Mouse (Mus musculus) lung, postnatal 0 days (tissue): ENCODE data around the gene Scamp1. TPM values are rescaled to one million over a fixed set of nuclear protein-coding genes. Genes with fewer than 3 reads are reported as not detected.

ENCODE experiments used
- ATAC-seq: fragments of 200-750 bp; cut with Nextera tagmentation; 2 replicates; pipeline ENCODE4 v1.8.0; 2017; ENCODE audit warnings: moderate library complexity
- DNase-seq: peaks from one replicate; pipeline ENCODE4 v3.0.0-alpha.2; 2016; ENCODE audit warnings: low spot score
- H3K27ac ChIP-seq: fragments of 300-500 bp; sonication (generic); 2 replicates; pipeline ENCODE4 v1.5.1; 2014; ENCODE audit warnings: antibody characterized with exemption, mild to moderate bottlenecking, low read length, mixed read lengths
- H3K27me3 ChIP-seq: fragments of 300-500 bp; sonication (generic); replicated peaks from 2 replicates; pipeline ENCODE4 v1.6.1; 2014; ENCODE audit warnings: low read length, mixed read lengths; ENCODE audit not compliant: insufficient read depth
- H3K36me3 ChIP-seq: fragments of 300-500 bp; sonication (generic); 2 replicates; pipeline ENCODE4 v1.6.1; 2014; ENCODE audit warnings: low read length, mixed read lengths; ENCODE audit not compliant: insufficient read depth
- H3K4me1 ChIP-seq: fragments of 300-500 bp; sonication (generic); 2 replicates; pipeline ENCODE4 v1.6.1; 2014; ENCODE audit warnings: antibody characterized with exemption, low read depth, low read length, mixed read lengths; ENCODE audit not compliant: insufficient read depth
- H3K4me2 ChIP-seq: fragments of 300-500 bp; sonication (generic); replicated peaks from 2 replicates; pipeline ENCODE4 v1.6.1; 2014; ENCODE audit warnings: low read depth, mild to moderate bottlenecking, low read length, moderate library complexity, mixed read lengths
- H3K4me3 ChIP-seq: fragments of 300-500 bp; sonication (generic); 2 replicates; pipeline ENCODE4 v1.5.1; 2014; ENCODE audit warnings: low read depth, low read length
- H3K9ac ChIP-seq: fragments of 300-500 bp; sonication (generic); replicated peaks from 2 replicates; pipeline ENCODE4 v1.6.1; 2014; ENCODE audit warnings: low read depth, mild to moderate bottlenecking
- H3K9me3 ChIP-seq: fragments of 300-500 bp; sonication (generic); 2 replicates; pipeline ENCODE4 v1.6.1; 2016; ENCODE audit warnings: low read length, mixed read lengths
- CTCF ChIP-seq: IDR thresholded peaks from 2 replicates; pipeline ENCODE4 v1.5.1; 2016; ENCODE audit warnings: antibody characterized with exemption, mild to moderate bottlenecking
- EP300 ChIP-seq: IDR thresholded peaks from 2 replicates; pipeline ENCODE4 v1.6.1; 2016; ENCODE audit warnings: antibody characterized with exemption, mild to moderate bottlenecking, control low read depth
- WGBS: fragments of 180-500 bp; shearing (Covaris S2); extraction: QIAGEN DNeasy Blood & Tissue Kit; methylation state at CpG from one replicate; pipeline ENCODE4 v1.1.7; 2014; 5-methylcytosine and 5-hydroxymethylcytosine counted together
- polyA plus RNA-seq: library from polyadenylated mRNA; unstranded; fragments of >200 nt; fragmentation: Nextera tagmentation; extraction: Ambion mirVana; gene quantifications from 2 replicates; pipeline ENCODE4 v1.2.1, GENCODE M21; 2015

The Scamp1 gene
- polyA plus RNA-seq, 1 experiment from 2014 or later, result 26.9 TPM

- H3K36me3 ChIP-seq, result no peaks in the 10 kb centered on the region
- H3K9me3 ChIP-seq, result no peaks in the 10 kb centered on the region
- WGBS, result 85% methylated on average over 6 of the region's 6 CpGs
- H3K4me2 ChIP-seq, result no peak overlapping the region
- no peak for DNase-seq
- H3K4me3 ChIP-seq, result no peak overlapping the region
- peaks cover 5% of the 10 kb centered on the region; the same call in 1 of the 2 replicates for H3K4me1 ChIP-seq
- ATAC-seq, result no peak
- H3K27me3 ChIP-seq, result no peaks in the 10 kb centered on the region
- H3K27ac ChIP-seq, result no peak overlapping the region
- no peak overlapping the region for H3K9ac ChIP-seq
- TF ChIP-seq EP300 (no peak), CTCF (no peak)
These were observed 27.1 kb downstream of the Scamp1 start for GRCm38 (mm10) chr13:94258530-94258929.

GRCm38 (mm10) chr13:94257711-94258110 is 27.9 kb downstream of the Scamp1 start:
- Histone ChIP-seq H3K27me3 (no peaks in the 10 kb centered on the region), H3K9me3 (no peaks in the 10 kb centered on the region), H3K36me3 (no peaks in the 10 kb centered on the region), H3K27ac (no peak overlapping the region), H3K9ac (no peak overlapping the region), H3K4me2 (no peak overlapping the region), H3K4me3 (no peak overlapping the region), H3K4me1 (peaks cover 5% of the 10 kb centered on the region; the same call in 1 of the 2 replicates)
- WGBS, result 48% methylated on average over 2 of the region's 2 CpGs
- DNase-seq (no peak), ATAC-seq (no peak)
- TF ChIP-seq CTCF (no peak), EP300 (no peak)

- Histone ChIP-seq H3K4me1 (peaks cover 5% of the 10 kb centered on the region; the same call in 1 of the 2 replicates), H3K4me3 (no peak overlapping the region), H3K27ac (no peak overlapping the region; the same call in 1 of the 2 replicates), H3K4me2 (no peak overlapping the region), H3K36me3 (no peaks in the 10 kb centered on the region), H3K9me3 (no peaks in the 10 kb centered on the region), H3K27me3 (no peaks in the 10 kb centered on the region), H3K9ac (no peak overlapping the region)
- 68% methylated on average over 2 of the region's 2 CpGs for WGBS
- ATAC-seq, result peak; percentile 30; the same call in 1 of the 2 replicates
- TF ChIP-seq CTCF (no peak), EP300 (no peak)
- DNase-seq, result no peak
These were observed 30.5 kb downstream of the Scamp1 start for GRCm38 (mm10) chr13:94255176-94255575.

DNA sequence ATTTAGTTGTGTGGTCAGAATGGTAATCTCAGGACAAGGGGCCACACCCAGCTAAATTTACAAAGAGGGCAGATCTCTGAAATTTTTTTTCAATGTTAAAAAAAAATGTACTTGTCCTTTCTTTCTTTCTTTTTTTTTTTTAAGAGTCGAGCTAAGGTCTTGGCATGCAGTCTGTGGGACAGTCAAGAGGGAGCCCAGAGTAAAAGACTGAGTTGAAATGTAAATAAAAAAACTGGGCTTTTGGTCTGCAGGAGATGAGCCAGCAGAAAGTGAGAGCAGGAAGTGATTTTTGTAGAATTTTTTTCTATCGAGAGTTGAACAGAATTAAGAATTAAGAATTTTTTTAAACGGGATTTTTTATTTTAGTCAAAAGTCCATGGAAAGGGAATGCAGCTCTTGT is 31.4 kb downstream of the Scamp1 start:
- Histone ChIP-seq H3K9me3 (no peaks in the 10 kb centered on the region), H3K27me3 (no peaks in the 10 kb centered on the region), H3K36me3 (no peaks in the 10 kb centered on the region), H3K4me2 (no peak overlapping the region), H3K4me1 (peaks cover 5% of the 10 kb centered on the region; the same call in 1 of the 2 replicates), H3K27ac (no peak overlapping the region), H3K9ac (no peak overlapping the region), H3K4me3 (no peak overlapping the region)
- DNase-seq (peak; percentile 43), ATAC-seq (no peak)
- no peak for TF ChIP-seq CTCF
- no peak for TF ChIP-seq EP300
- WGBS, result 50% methylated on average over 3 of the region's 3 CpGs

GRCm38 (mm10) chr13:94253052-94253451 is 32.6 kb downstream of the Scamp1 start:
- Histone ChIP-seq H3K9me3 (no peaks in the 10 kb centered on the region), H3K9ac (no peak overlapping the region), H3K4me1 (peaks cover 5% of the 10 kb centered on the region), H3K4me3 (no peak overlapping the region), H3K36me3 (no peaks in the 10 kb centered on the region), H3K27ac (peak overlapping the region; percentile 23; the same call in 1 of the 2 replicates), H3K27me3 (no peaks in the 10 kb centered on the region), H3K4me2 (no peak overlapping the region)
- ATAC-seq (no peak), DNase-seq (no peak)
- 40% methylated on average over 5 of the region's 5 CpGs for WGBS
- no peak for TF ChIP-seq EP300
- no peak for TF ChIP-seq CTCF

DNA sequence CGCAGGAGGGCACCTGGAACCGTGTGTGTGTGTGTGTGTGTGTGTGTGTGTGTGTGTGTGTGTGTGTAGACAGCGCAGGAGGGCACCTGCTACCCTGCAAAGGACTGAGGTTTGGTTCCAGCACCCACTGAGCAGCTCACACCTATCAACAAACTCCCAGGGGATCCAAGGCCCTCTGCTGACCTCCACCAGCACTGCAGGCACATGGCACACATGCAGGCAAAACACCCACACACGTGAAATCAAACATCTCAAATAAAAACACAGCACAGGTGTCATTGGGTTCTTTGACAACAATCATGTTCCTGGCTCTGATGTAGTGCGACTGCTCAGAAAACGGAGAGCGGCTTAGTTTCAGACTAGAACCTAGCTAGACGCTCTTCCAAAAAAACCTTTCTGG is 34.9 kb downstream of the Scamp1 start:
- H3K4me1 ChIP-seq, result no peaks in the 10 kb centered on the region; the same call in 1 of the 2 replicates
- no peaks in the 10 kb centered on the region for H3K27me3 ChIP-seq
- ATAC-seq (no peak), DNase-seq (no peak)
- no peak overlapping the region for H3K27ac ChIP-seq
- no peak overlapping the region for H3K4me3 ChIP-seq
- no peaks in the 10 kb centered on the region for H3K36me3 ChIP-seq
- WGBS, result 89% methylated on average over 5 of the region's 8 CpGs
- H3K4me2 ChIP-seq, result no peak overlapping the region
- H3K9me3 ChIP-seq, result no peaks in the 10 kb centered on the region
- TF ChIP-seq EP300 (no peak), CTCF (peak; percentile 16)
- no peak overlapping the region for H3K9ac ChIP-seq

- H3K4me1 ChIP-seq, result no peaks in the 10 kb centered on the region; the same call in 1 of the 2 replicates
- no peaks in the 10 kb centered on the region for H3K27me3 ChIP-seq
- ATAC-seq (no peak), DNase-seq (no peak)
- no peak overlapping the region for H3K9ac ChIP-seq
- no peak overlapping the region for H3K4me2 ChIP-seq
- WGBS, result 85% methylated on average over 4 of the region's 6 CpGs
- TF ChIP-seq EP300 (no peak), CTCF (no peak)
- H3K27ac ChIP-seq, result no peak overlapping the region
- no peaks in the 10 kb centered on the region for H3K9me3 ChIP-seq
- H3K4me3 ChIP-seq, result no peak overlapping the region
- no peaks in the 10 kb centered on the region for H3K36me3 ChIP-seq
These were observed 35.5 kb downstream of the Scamp1 start for GRCm38 (mm10) chr13:94250188-94250587.
